Mouse (Mus musculus) kidney, postnatal 10 days (tissue): Measurements from ENCODE around the gene Tbc1d9b.

Experiments
- DNase-seq: peaks from one replicate; pipeline ENCODE4 v3.0.0; 2021; ENCODE audit warnings: mixed read lengths

The Tbc1d9b gene

DNA sequence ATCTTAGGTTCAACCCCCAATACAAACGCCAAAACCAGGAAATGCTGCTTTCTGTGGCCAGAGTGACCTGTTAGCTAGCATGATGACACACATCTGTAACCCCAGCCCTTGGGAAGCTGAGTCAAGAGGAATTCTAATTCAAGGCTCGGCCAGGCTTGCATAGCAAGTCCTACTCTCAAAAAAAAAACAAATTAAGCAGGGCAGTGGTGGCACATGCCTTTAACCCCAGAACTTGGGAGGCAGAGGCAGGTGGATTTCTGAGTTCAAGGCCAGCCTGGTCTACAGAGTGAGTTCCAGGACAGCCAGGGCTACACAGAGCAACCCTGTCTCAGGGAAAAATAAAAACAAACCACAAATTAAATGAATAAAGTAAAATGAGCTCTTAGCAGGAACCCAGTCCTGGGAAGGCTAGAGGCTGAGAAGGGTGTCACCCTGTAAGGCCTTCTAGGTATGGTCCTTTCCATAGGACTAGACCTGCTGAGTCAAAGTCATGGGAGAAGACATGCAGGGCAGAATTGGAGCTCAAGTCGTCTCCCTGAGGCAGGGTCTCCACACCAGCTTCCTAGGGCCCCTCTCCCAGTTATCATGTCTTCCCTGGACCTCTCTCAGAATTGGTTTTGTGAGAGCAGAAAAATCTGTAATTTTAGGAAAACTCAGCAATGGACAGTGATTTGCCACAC lies 81.0 kb downstream of the Tbc1d9b start:
- no peak for DNase-seq

DNA sequence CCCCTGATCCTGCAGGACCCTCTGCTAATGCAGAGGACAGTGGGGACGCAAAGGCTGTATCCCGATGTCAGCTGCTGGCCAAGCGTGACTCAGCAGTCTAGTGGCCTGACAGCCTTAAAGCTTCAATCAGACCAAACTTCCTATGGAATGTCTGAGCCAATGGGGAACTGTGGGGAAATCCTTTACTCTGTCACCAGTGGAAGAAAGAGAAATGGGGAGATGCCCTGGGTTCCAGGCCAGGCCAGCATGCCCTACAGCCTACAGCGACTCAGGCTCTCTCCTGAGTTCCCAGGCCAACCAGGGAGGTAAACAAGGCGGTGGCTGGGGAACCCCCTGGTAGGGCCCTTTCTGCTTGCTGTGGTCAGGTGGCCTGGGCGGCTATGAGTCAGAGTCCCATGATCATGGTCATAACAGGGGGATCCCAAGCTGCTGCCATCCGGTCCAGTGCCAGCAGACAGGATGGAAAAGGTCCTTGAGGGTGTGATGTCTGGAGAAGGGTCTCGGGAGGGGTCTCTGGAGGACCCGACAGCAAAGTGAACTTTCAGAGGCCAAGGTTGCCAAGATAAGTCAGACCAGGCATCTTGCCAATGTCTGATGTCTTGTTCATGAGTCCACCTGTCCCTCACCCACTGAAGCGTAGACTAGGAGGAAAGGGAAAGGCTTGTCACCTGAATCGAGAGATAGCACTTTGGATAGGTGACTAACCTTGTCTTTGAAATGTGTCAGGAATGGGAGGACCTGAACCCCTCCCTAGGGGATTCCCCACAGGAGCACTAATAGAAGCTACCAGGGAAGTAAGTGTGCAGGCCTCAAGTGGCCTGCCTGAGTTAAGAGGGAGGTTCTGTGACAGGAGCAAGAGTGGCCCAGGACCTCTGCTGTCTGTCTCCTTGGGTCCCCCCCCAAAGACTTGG lies 81.9 kb downstream of the Tbc1d9b start:
- DNase-seq, result peak; percentile 88

DNA sequence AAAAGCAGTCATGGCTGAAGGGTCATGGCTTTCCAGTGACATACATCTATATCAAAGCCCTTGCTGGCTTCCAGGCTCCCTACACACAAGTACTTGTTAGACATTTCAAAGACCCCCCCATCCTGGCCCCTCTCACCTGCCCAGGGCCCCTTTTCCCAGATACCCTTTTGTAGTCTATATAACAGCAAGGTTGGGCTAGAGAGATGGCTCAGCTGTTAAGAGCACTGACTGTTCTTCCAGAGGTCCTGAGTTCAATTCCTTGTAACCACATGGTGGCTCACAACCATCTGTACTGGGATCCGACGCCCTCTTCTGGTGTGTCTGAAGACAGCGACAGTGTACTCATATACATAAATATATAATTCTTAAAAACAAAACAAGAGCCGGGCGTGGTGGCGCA lies 83.4 kb downstream of the Tbc1d9b start:
- DNase-seq, result no peak

DNA sequence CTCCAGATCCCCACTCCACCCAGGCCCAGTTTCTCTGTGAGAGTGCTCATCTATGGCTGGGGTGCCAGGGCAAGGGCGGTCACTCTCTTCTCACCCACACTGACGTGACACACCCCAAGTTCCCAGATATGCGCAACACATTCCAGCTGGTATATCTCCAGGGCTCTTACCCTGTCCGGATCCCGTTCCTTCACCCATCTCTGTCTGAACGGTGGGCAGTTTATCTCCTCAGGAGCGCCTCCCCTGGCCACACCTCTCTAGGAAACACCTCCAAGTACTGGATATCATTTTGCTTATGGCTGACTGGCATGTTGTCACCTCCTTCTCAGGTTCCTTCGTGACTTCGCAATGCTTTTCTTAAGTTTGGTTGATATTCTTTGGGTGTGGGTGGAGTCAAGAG lies 84.4 kb downstream of the Tbc1d9b start:
- no peak for DNase-seq

DNA sequence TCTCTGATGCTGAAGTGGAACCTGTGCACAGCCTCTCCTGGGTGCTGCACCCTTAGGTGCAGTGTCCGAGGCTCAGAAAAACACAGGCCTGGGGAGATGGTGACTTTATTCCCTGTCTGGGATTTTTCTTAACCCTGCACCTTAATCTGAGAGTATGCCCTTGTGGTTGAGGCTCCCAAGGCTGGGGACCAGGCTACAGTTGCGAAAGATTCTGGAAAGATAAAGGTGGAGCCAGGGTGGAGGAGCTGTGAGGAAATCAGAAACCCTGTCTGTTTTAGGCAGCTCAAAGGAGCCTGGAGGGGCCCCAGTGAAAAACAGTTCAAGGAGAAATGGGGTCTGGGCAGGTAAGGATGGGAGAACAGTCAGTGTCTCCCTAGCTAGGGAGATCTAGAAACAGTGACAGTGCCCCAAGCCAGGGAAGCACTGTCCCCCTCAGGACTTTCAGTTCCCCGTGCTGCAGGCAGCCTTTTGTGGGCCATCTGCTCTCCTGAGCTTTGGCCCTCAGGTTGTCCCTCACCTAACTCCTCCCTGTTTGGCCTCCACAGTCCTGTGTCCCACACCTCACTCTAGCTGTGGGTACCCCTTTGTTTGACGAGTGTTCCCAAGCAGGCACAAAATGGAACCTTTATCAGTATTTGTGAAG lies 85.6 kb downstream of the Tbc1d9b start:
- DNase-seq, result no peak

DNA sequence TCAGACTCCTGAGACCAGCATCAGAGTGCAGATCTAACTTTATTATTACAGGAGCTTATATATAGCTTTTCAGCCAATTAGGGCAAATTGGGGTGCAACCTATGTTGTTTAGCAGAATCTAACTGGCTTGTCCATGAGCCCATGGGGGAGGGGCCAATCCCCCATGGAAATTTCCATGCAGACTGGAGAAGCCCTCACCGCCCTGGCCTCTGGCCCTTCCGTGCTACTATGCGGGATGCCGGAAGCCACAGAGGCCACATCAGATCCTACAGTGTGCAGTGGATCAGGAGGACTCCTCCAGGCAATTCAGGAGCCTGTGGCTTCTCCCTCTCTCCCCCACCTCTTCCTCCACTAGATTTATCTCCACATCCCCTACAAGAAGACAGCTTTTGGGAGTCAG lies 86.6 kb downstream of the Tbc1d9b start:
- DNase-seq, result peak; percentile 69

DNA sequence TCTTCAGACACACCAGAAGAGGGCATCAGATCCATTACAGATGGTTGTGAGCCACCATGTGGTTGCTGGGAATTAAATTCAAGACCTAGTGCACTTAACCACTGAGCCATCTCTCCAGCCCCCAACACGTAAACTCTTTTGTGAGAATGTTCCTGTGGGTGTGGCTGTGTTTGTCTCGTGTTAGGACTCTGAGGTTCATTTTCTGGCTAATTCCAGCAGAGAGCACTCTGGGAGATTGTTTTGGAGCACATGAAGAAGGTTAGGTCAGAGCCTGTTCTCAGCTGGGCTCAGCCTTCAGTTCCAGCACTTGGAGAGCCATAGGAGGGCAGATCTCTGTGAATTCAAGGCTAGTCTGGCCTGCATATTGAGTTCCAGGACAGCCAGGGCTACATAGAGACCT lies 88.6 kb downstream of the Tbc1d9b start:
- no peak for DNase-seq
